Mouse (Mus musculus) cerebellum, postnatal 10 days (tissue): ENCODE results near the gene Slc24a3.
A peak's percentile ranks its signal among the peaks of the same experiment; 100 is the strongest.

Experiments used
- DNase-seq, 2 experiments: peaks; one replicate each; pipeline ENCODE4 v3.0.0; 2021; ENCODE audit warnings: mixed read lengths in 2 of 2

Slc24a3 gene

GRCm38 (mm10) chr2:145167664-145168360 lies at the start of gene Slc24a3:
TSS of gene Slc24a3 (plus strand) at chr2:145167754.
- DNase-seq, result peak; percentile 90 to 94

GRCm38 (mm10) chr2:145117762-145118161 lies 49.8 kb upstream of the Slc24a3 start:
- DNase-seq, result no peak

- no peak for DNase-seq
Measured at GRCm38 (mm10) chr2:145127747-145128146, 39.8 kb upstream of the Slc24a3 start.

- DNase-seq, result peak; percentile 56 to 71
Measured at GRCm38 (mm10) chr2:145136625-145137291, 30.8 kb upstream of the Slc24a3 start.

GRCm38 (mm10) chr2:145150407-145150806 lies 17.1 kb upstream of the Slc24a3 start:
- no peak for DNase-seq

- DNase-seq, result no peak
Measured at GRCm38 (mm10) chr2:145150821-145151220, 16.7 kb upstream of the Slc24a3 start.

GRCm38 (mm10) chr2:145152281-145152680 lies 15.3 kb upstream of the Slc24a3 start:
- no peak for DNase-seq

GRCm38 (mm10) chr2:145158972-145159371 lies 8.6 kb upstream of the Slc24a3 start:
- no peak for DNase-seq

- DNase-seq, result peak; percentile 94 to 95
Measured at GRCm38 (mm10) chr2:145161046-145161700, 6.4 kb upstream of the Slc24a3 start.

- no peak for DNase-seq
Measured at GRCm38 (mm10) chr2:145164086-145164485, 3.5 kb upstream of the Slc24a3 start.

- DNase-seq, result no peak
Measured at GRCm38 (mm10) chr2:145164562-145164961, 3.0 kb upstream of the Slc24a3 start.

- DNase-seq, result no peak
Measured at GRCm38 (mm10) chr2:145165076-145165475, 2.5 kb upstream of the Slc24a3 start.

GRCm38 (mm10) chr2:145165854-145166253 lies 1.7 kb upstream of the Slc24a3 start:
- no peak for DNase-seq

GRCm38 (mm10) chr2:145167051-145167663 lies 397 bp upstream of the Slc24a3 start:
- DNase-seq, result peak; percentile 81 to 85

GRCm38 (mm10) chr2:145168405-145168971 lies 934 bp downstream of the Slc24a3 start:
- DNase-seq, result peak in 1 of 2 experiments; percentile 35

GRCm38 (mm10) chr2:145172978-145173655 lies 5.6 kb downstream of the Slc24a3 start:
- no peak for DNase-seq

- DNase-seq, result no peak
Measured at GRCm38 (mm10) chr2:145175036-145175435, 7.5 kb downstream of the Slc24a3 start.

- no peak for DNase-seq
Measured at GRCm38 (mm10) chr2:145182410-145182809, 14.9 kb downstream of the Slc24a3 start.

GRCm38 (mm10) chr2:145188828-145189227 lies 21.3 kb downstream of the Slc24a3 start:
- no peak for DNase-seq

- DNase-seq, result no peak
Measured at GRCm38 (mm10) chr2:145196043-145196442, 28.5 kb downstream of the Slc24a3 start.

GRCm38 (mm10) chr2:145196501-145197042 lies 29.0 kb downstream of the Slc24a3 start:
- no peak for DNase-seq

- DNase-seq, result peak; percentile 11 to 20
Measured at GRCm38 (mm10) chr2:145197076-145197475, 29.5 kb downstream of the Slc24a3 start.
